Mouse (Mus musculus): ENCODE results near the gene Cdc42ep1.

DNA sequence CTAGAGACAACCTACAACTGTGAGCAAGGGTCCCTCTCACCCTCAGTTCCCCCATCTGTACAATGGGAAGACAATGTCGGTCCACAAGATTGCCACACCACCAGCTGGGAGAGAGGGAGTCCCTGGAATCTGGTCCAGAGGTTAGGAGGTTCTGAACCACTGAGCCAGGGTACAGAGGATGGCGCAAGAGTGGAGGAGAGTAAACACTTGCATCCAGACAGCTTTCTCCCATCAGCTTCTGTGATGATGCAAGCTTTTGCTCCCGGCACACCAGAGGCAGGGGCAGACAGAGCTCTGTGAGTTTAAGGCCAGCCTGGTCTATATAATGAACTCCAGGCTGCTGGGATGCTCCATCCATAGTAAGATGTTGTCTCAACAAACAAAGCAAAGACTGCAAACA, 2.2 kb upstream of the Cdc42ep1 start:
- no peak for TF ChIP-seq CTCF (IDR thresholded peaks at IDR 0.05; ENCODE audit: low read depth, low read length)
- no peak for TF ChIP-seq POLR2A (IDR thresholded peaks at IDR 0.05; ENCODE audit: borderline replicate concordance, low read depth, low read length)
